Mouse (Mus musculus) embryonic facial prominence, embryonic 13.5 days (tissue): ENCODE data around the gene Kif2a. TPM values are rescaled to one million over a fixed set of nuclear protein-coding genes. Genes with fewer than 3 reads are reported as not detected.

Source experiments
- ATAC-seq: fragments of 200-750 bp; cut with Nextera tagmentation; 2 replicates; pipeline ENCODE4 v1.8.0; 2017; ENCODE audit warnings: low read depth; ENCODE audit not compliant: insufficient number of reproducible peaks, insufficient read depth, low FRiP score, low TSS enrichment
- H3K27ac ChIP-seq: fragments of 300-500 bp; sonication (generic); 2 replicates; pipeline ENCODE4 v1.5.1; 2015; ENCODE audit warnings: moderate library complexity, mild to moderate bottlenecking, inconsistent platforms
- H3K27me3 ChIP-seq: fragments of 300-500 bp; sonication (generic); 2 replicates; pipeline ENCODE4 v1.6.1; 2015; ENCODE audit warnings: mild to moderate bottlenecking, inconsistent platforms
- H3K36me3 ChIP-seq: fragments of 300-500 bp; sonication (generic); 2 replicates; pipeline ENCODE4 v1.6.1; 2015; ENCODE audit warnings: mild to moderate bottlenecking, inconsistent platforms
- H3K4me1 ChIP-seq: fragments of 300-500 bp; sonication (generic); 2 replicates; pipeline ENCODE4 v1.6.1; 2015; ENCODE audit warnings: inconsistent platforms
- H3K4me2 ChIP-seq: fragments of 300-500 bp; sonication (generic); 2 replicates; pipeline ENCODE4 v1.6.1; 2015; ENCODE audit warnings: moderate library complexity, mild to moderate bottlenecking, inconsistent platforms
- H3K4me3 ChIP-seq: fragments of 300-500 bp; sonication (generic); 2 replicates; pipeline ENCODE4 v1.5.1; 2015; ENCODE audit warnings: mild to moderate bottlenecking, inconsistent platforms
- H3K9ac ChIP-seq: fragments of 300-500 bp; sonication (generic); 2 replicates; pipeline ENCODE4 v1.6.1; 2015; ENCODE audit warnings: mild to moderate bottlenecking, inconsistent platforms
- H3K9me3 ChIP-seq: fragments of 300-500 bp; sonication (generic); 2 replicates; pipeline ENCODE4 v1.6.1; 2016; ENCODE audit warnings: inconsistent platforms
- WGBS: fragments of 180-500 bp; shearing (Covaris S2); methylation state at CpG from one replicate; pipeline ENCODE4 v1.1.7; 2015; ENCODE audit warnings: mixed read lengths; 5-methylcytosine and 5-hydroxymethylcytosine counted together
- polyA plus RNA-seq: library from polyadenylated mRNA; unstranded; fragments of >200 nt; fragmentation: Nextera tagmentation; extraction: Ambion mirVana; gene quantifications from 2 replicates; pipeline ENCODE4 v1.2.1, GENCODE M21; 2015

Gene Kif2a
- polyA plus RNA-seq, 1 experiment from 2014 or later, result 17.7 TPM

DNA sequence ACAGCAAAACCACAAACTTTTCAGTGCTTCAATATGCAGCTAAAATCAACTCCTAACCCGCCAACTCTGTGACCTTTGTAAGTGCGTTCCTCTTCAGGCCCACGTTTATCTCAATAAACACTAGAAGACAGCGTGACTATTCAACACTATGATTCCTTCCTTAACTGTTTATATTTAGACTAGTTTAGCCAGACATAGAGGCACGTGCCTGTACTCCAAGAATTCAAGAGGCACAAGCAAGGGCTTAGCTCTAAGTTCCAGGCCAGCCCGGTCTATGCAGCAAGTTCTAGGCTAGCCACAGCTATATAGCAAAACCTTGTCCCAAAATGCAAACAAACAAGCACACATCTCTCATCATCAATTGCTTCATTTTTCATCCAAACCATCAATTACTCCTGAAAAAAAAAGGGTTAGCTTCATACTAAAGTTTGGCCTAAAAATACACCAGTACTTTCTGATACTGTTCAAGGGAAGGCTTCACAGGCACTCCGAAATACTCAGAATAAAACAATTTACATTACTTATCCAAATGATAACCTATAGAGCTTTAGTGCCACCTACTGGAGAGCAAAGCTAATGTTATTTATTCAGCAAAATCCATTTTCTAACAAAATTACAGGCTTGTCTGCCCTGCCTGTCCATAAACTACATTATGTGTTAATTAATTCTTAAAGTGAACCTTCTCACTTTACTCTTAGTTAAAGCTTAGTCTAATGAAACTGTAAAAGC is 103.4 kb downstream of the Kif2a start:
- 86% methylated on average over 7 of the region's 7 CpGs for WGBS
- Histone ChIP-seq H3K9ac (no peak overlapping the region), H3K9me3 (no peaks in the 10 kb centered on the region), H3K27me3 (no peaks in the 10 kb centered on the region), H3K27ac (no peak overlapping the region), H3K36me3 (peaks cover 28% of the 10 kb centered on the region), H3K4me3 (no peak overlapping the region), H3K4me1 (no peaks in the 10 kb centered on the region), H3K4me2 (no peak overlapping the region)
- ATAC-seq, result no peak

GRCm38 (mm10) chr13:106913125-106913736 is 108.7 kb downstream of the Kif2a start:
- 85% methylated on average over 3 of the region's 3 CpGs for WGBS
- Histone ChIP-seq H3K27me3 (no peaks in the 10 kb centered on the region), H3K4me2 (no peak overlapping the region), H3K36me3 (peaks cover 19% of the 10 kb centered on the region), H3K9me3 (no peaks in the 10 kb centered on the region), H3K27ac (no peak overlapping the region), H3K4me1 (no peaks in the 10 kb centered on the region), H3K9ac (no peak overlapping the region), H3K4me3 (no peak overlapping the region)
- ATAC-seq, result no peak

GRCm38 (mm10) chr13:106910096-106910495 is 111.8 kb downstream of the Kif2a start:
- Histone ChIP-seq H3K36me3 (peaks cover 42% of the 10 kb centered on the region), H3K4me2 (no peak overlapping the region), H3K27ac (no peak overlapping the region), H3K27me3 (no peaks in the 10 kb centered on the region), H3K4me3 (no peak overlapping the region), H3K9ac (no peak overlapping the region), H3K9me3 (no peaks in the 10 kb centered on the region), H3K4me1 (no peaks in the 10 kb centered on the region)
- WGBS, result 96% methylated on average over 10 of the region's 10 CpGs
- no peak for ATAC-seq

Other genes with a start within 250 kb of the Kif2a start
- 47.8 and 50.3 TPM in 2 replicates for gene Ipo11, start 85.2 kb downstream of the Kif2a start, polyA plus RNA-seq
- 50.8 and 55.3 TPM in 2 replicates for gene Dimt1, start 75.0 kb downstream of the Kif2a start, polyA plus RNA-seq